Mouse (Mus musculus) ovary, postnatal 14 days (tissue): ENCODE results near the gene Nags.

Source experiments
- DNase-seq: peaks from one replicate; pipeline ENCODE4 v3.0.0; 2022; ENCODE audit warnings: low spot score

The Nags gene

DNA sequence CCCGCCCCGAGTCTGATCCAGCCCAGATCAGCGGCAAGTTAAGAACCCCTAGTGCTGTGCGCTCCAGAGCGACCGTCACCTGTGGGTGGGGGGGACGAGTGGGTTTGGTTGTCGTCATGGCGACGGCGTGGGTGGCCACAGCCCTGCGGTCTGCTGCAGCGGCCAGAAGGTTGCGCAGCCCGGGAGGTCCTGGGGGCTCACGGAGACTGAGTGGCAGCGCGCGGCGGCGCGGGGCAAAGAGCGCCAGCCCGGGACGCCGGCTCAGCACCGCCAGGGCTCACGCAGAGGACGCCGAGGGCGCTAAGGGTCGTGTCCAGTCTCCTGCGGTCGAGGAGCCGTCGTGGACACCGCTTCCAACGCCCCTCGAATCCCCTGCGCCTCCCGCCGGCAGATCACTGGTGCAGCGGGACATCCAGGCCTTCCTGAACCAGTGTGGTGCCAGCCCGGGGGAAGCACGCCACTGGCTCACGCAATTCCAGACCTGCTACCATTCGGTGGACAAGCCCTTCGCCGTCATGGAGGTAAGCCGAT, at the start of gene Nags:
Nags (plus strand) TSS at position 43 of the 531 bp plus-strand sequence.
- DNase-seq = no peak

DNA sequence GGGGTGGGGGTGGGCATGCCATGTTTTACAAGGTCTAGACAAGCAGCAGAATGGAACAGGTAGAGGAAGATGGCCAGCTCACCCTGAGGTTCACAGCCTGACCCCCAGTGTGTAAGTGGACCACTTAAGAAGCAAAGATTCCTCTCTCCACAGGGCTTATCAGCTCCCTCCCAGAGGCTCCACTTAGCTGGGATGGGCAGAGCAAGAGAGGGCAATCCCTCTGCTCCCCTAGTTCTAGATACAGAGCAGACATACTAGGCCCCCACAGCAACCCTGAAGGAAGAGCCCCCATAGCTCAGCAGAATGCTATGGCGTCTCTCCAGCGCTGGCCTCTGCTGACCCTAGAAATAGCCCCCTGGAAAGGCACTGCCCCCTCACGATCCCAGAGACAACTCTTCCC, 49.6 kb upstream of the Nags start:
- no peak for DNase-seq

DNA sequence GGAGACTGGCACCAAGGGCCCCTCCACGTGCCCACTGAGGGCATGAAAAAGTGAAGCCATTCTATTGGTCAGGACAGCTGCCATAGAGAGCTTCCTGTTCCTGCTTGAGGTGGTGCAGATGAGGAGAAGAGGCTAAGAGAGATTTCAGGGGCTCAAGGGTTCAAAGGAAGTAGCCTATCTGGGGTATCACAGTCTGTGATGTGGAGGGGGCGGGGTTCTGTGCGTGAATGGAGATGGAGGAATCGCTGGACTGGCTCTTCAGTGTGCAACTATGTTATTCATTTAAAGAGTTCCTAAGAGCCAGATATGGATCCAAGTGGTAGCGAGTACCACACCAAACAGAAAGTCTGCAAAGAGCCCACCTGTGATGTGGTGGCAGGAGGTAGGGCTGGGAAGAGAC, 48.9 kb upstream of the Nags start:
- no peak for DNase-seq

DNA sequence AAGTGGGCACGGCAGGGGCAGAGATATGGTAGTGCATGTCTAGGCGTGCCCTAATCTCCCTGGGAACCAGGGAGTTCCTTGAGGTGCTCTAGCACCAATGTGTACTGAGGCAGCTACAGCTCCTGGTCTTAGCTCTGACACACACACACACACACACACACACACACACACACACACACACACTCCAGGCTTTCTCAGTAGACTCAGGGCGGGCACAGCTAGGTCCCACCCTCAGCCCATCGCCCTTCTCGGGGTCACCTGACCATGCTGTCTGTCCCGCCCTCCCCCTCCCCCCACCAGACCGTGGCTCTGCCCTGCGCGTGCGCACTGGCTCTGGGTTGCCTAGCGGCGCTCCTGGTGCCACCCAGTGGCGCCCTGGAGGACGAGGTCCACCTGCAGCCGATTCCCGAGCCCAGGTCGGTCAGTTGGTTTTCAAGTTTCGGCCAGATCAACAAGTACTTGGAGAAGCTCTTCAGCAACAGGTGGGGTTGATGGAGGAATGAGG, 48.4 kb upstream of the Nags start:
- DNase-seq = peak; percentile 59

DNA sequence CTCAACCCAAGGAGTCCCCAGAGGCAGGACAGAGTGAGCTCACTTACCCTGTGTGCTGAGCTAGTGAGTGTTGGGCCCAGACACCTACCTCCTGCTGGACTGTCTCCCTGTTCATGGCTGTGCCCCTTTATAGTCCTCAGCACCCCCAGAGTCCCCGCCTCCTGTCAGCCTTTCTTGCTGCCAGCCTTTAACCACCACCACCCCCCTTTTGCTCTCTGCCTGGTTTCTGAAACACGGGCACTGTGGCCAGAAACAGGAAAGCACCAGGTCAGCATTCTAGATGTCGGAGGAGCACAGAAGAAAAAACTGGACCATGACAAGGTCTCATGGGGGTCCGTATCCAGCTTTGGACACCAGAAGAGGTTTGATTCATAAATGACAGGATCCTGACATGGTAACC, 44.1 kb upstream of the Nags start, which contains the start of gene Ppy:
Ppy (minus strand) TSS at position 101 of the 400 bp plus-strand sequence.
- no peak for DNase-seq

DNA sequence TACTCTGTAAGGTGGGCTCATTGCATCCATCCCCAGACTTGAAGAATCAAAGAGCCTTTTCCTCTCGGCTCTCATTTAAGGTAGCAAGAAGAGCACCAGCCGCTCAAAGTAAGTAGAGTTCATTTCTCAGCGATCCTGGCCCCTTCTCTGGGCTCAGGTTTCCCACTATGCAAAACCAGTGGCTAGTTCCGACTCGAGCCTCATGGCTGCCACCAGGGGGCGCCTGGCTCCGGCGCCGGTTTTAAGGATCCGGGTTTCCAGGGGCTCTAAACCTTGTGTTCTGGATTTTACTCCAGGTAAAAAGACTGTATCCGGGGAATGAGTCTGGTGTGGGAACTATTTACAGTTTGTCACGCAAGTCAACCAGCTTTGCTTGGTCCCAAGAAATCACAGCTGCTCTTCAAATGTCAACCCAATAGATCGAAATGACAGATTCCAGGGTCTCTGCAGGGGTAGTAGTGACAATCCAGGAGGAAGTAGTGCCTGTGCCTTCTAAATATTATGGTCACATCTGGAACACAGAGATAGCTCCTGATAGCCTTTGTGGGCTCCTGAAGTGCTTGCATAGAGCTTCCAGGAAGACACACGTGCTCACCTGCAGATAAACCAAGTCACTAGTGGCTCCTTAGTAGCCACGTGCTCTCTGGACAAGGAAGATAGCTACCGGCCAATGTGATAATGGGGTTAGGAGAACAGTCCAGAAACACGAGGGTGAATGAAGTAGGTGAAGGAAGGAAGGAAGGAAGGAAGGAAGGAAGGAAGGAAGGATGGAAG, 42.6 kb upstream of the Nags start:
- peak; percentile 59 for DNase-seq

DNA sequence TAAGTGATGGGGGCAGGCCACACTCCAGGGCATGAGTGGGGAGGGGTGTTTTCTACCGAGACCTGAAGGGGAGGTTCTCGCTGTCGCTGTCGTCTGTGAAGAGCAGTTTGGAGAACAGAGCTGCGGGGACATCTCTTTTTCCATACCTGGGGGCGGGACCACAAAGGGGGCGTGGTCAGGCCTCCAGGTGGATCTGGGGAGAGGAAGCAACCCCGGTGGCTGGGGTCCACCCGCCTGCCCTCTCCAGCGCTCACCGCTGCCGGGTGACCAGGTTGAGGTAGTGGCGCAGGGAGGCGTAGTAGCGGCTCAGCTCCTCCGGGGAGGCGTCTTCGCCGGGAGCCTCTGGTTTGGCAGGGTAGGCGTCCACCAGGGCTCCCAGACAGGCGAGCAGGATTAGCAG, 38.4 kb upstream of the Nags start:
- no peak for DNase-seq

DNA sequence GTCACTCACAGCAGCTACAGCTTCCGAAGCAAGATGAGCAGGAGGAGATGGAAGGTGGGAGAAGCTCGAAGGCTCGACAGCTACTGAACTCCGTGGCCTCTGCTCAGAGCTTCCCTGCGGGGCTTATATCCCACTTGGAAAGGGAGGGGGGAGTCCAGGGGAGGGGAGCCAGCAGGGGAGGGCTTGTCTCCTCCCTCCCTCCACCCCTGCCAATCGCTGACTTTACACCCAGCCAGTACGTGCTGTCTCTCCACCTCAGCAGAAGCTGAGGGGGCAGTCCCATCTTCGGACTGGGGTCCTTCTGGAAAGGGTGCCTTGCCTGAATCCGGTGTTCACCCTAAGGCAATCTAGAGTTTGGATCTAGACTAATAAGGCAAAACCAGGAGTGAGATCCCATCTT, 37.6 kb upstream of the Nags start, which contains the start of gene Pyy:
Pyy (minus strand) TSS at position 101 of the 400 bp plus-strand sequence.
- no peak for DNase-seq

DNA sequence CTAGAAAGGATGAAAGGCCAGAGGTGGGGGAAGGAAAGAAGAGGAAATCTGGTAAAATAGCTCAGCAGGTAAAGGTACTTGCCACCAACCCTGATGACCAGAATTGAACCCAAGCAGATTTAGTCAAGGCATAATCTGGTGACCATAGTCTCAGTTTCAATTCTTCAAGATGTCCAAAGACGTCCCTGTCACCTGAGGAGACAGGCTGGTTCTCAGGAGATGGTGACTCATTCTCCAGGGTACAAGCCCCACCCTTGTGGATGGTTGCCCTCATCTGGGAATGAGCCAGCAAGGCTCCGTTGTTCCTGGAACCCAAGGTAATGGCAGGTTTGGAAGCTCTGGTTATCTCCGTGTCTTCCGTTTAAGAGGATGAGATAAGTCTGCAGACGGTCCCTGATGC, 33.7 kb upstream of the Nags start:
- no peak for DNase-seq

DNA sequence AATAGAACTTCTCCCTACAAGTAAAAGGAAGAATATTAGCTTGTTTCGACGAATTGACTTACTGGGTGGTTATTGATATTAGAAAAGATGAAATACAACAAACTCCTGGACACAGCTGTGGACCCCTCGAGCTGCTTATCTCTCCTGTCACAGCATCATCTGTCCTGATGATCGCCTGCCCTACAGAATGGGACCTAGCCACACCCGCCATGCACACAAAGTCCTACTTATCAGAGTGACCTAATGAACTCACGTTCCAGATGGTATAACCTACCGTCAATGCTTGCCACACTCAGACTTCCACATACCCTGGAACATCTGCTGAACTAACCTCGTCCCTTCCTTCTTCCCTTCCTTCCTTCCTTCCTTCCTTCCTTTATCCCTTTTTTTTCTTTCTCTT, 29.1 kb upstream of the Nags start:
- DNase-seq = no peak

DNA sequence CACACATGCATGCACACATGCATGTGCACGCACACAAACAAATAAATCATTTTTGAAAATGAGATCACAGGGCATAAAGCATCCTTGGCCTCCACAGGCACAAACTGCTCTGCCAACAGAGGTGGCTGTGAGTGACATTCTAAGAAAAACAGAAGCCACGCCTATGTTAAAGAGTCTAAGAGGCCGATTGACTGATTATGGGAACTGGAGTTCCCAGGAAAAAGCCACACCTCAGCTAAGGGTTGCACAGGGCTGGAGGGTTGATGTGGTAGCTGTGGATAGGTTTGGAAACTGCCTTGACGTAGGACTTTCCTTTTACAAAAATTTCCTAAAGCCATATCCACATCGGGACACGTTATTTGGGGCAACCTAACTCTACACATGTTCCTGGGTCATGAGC, 27.9 kb upstream of the Nags start:
- DNase-seq = no peak

DNA sequence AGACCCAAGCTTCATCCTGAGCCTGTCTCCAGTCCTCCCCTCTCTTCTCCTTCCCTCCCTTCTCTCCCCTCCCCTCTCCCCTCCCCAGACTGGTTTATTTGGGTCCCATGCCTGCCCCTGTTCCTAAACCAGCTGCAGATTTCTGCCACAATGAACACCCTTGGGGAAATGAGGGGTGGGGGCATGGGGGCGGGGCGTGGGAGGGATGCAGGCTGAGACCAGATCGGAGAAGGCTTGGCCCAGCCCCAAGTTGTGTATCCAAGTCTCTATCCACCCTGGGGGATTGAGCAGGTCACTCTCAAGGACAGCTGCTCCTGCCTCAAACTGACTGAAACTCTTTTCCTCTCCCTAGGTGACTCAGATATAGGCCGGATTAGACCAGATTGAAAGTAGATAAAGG, 10.8 kb upstream of the Nags start:
- no peak for DNase-seq

DNA sequence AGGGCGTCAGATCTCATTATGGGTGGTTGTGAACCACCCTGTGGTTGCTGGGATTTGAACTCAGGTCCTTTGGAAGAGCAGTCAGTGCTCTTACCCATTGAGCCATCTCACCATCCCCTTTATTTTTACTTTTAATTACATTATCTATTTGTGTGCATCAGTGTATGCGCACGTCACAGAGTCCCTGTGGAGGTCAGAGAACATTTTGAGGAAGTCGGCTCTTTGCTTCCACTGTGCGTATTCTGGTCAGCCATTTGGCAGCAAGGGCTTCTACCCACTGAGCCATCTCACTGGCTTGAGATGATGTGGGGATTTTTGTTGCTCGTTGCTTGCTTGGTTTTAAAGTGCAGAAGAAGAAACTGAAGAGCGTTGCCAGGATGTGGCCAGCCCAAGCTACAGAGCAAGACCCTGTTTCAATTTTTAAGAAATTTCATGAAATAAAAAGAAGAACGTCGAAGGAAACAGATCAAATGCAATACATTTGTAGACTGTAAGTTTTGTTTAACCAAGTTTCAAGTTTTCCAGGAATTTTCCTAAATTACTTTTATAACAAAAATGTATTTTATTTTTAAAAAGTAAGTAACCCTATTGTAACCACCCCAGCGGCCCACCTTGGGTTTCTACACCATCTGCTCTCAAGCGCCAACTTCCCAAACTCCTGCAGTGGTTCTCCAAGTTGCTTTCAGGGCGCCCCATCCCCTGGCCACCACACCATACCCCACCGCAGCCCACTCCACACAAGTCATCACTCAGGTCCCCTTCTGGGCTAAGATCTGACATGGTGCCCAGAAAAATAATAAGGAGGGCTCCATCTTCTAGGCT, 7.5 kb upstream of the Nags start:
- no peak for DNase-seq

DNA sequence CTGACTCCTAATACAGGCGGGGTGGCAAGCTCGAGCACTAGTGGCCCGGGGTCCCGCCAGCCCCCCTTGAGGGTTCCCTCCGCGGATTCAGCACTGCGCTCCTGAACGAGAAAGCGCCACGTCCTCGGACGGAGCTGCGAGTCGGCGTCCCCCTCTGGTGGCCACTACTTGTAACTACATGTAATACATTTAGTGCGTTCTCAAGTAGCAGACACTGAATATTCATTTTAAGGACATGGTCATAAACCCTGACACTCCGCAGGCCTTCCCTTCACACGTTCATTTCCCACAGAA, 6.9 kb upstream of the Nags start:
- peak; percentile 52 for DNase-seq

DNA sequence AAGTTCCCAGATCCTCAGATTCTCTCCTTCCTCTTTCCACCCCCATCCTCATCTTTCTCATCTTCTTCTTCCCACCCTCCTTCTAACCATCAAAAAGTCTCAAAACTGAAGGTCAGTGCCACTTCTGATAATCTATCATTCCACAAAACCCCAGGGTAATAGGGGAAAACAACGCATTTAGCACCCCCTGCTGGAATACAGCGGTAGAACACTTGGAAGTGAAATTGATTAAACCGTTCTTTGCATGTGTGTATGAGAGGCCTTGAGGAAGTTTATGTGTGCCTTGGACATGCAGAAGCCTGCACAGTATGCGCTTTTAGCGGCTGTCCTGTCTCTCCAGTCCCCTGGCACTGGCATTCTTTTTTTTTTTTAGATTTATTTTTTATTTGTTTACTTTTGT, 4.8 kb upstream of the Nags start:
- peak; percentile 66 for DNase-seq

DNA sequence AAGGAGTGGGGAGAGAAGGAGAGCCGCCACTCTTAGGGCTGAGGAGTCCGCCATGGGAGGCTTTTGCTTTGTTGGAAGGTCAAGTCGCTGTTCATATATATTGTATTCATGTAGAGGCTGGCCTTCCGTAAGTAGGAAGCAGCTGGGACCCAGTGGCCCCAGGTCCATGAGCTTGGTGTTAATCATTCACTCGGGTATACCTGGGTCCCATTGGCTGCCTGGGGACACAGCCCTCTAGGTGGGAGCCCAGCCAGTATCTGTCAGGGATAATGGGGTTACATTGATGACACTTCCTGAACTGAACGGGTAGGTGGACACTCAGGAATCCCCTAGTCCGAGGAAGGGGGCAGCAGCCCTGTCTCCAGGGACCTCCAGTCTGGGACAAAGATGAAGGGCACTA, 3.0 kb upstream of the Nags start:
- no peak for DNase-seq

DNA sequence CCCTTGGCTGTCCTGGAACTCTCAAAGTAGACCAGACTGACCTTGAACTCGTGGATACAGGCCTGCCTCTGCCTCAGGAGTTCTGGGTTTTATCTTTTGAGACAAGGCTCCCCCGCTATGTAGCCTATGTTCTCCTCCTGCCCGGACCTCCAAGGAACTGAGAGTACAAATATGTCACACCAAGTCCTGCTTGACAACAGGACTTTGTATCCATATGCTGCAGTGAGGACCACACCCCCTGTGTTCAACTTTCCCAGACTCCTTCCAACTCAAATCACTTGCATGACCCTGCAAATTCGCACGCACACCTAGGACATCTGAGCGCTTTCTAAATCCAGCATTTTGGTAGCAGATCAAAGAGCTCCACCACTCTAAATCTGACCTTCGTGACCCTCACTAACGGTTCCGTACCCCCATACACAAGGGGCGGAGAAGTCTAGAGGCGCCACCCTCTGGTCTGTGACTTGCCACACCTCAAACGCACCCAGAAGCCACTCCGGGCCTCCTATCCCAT, 299 bp upstream of the Nags start:
- no peak for DNase-seq

DNA sequence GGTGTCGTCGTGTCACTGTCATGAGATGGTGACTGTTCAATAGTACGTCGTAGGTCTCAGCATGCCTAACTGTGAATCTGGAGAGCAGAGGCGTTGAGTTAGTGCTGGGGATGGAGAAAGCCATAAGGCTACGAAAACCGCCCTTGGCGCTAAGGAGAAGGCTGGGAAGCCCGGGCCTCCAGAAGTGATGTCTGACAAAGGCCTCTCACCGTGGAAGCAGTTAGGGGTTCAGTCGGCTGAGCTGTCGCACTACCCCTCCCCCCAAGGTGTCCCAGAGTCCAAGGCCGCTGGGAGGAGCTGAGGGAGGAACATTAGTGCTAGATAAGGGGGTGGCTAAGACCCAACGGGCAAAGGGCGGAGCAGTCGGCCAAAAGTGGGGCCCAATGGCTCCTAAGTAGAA, 692 bp downstream of the Nags start:
- DNase-seq = no peak

DNA sequence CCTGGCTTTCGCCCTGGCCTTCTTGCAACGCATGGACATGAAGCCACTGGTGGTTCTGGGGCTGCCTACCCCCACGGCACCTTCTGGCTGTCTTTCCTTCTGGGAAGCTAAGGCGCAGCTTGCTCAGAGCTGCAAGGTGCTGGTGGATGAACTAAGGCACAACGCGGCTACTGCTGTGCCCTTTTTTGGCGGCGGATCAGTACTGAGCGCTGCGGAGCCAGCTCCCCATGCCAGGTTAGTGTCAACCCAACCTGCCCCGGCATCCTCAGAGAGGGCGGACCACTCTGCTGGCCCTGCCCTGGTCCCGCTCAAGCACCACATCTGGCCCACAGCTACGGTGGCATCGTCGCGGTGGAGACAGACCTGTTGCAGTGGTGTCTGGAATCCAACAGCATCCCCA, 1.2 kb downstream of the Nags start:
- no peak for DNase-seq

DNA sequence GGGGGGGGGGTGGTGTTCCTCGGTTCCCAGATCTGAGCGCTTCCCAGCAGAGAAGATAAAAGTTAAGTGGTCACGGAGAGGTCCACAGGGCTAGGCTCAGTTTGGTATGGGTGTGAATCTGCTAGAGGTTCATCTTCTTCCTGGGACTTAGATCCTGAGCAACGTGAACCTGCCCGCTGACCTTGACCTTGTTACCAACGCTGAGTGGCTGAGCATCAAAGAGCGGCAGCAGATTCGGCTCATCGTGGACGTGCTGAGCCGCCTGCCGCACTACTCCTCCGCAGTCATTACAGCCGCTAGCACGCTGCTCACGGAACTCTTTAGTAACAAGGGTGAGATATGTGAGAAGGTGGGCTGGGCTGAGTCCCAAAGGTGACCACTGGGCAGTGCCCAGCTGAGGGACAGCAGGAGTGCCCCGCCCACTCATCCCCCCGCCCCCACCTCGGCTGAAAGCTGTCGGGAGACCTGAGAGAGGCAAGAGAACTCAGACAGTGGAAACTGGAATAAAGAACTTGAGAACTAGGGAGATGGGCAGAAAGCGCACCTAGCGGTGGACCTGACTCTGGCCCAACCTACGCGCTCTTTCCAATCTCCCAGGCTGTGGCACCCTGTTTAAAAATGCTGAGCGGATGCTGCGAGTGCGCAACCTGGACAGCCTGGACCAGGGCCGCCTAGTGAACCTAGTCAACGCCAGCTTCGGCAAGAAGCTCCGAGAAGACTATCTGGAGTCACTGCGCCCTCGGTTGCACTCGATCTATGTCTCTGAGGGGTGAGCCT, 2.1 kb downstream of the Nags start:
- no peak for DNase-seq

DNA sequence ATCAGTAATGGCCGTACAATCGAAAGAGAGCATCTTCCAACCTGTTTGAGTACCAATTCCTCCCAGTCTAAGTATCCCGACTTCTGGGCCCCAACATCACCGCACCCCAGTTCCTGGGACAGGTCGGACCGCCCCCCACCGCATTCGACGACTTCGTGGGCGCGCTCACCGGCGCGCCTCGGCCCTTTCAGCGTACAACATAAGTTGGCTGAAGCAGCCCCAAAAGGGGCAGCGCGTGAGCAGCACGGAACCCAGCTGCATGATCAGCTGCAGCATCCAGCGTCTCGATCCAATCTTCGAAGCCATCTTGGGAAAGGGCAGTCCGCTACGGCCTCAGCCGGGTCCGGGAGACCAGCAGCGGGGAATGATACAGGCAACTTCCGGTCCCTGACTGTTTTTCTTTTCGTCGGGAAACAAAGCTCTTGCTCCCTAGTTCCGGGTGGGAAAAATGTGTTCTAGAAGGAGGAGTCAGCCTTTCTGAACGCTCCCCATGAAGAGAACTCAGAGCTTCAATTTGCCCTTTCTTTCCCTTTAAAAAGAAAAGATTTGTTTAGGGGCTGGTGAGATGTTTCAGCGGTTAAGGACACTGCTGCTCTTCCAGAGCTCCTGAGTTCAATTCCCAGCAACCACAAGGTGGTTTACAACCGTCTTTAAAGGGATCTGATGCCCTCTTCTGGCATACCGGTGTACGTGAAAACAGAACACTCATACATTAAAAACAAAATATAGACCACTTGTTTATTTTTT, 10.9 kb downstream of the Nags start, which contains the start of gene Tmem101:
Tmem101 (minus strand) TSS at position 366 of the 747 bp plus-strand sequence.
- peak; percentile 90 for DNase-seq
